Mouse (Mus musculus) hindlimb bud, embryonic 11.5 days (tissue): ENCODE measurements at regions not wholly inside any gene's neighbourhood (a gene's known extent, or its start where the extent isn't known, plus 50 kb on each side); places are given as distances from the start of the nearest gene placed in this dataset.

Experiments
- DNase-seq: peaks from one replicate; pipeline ENCODE4 v3.0.0-alpha.2; 2012; ENCODE audit warnings: low read depth, low spot score; ENCODE audit errors: extremely low spot score

GRCm38 (mm10) chr1:194878440-194878839, 60.2 kb upstream of the Cd34 start:
- no peak for DNase-seq

GRCm38 (mm10) chr1:194879324-194880233, 59.0 kb upstream of the Cd34 start:
- DNase-seq, result peak; percentile 86

GRCm38 (mm10) chr1:194881556-194882223, 56.9 kb upstream of the Cd34 start:
- no peak for DNase-seq

GRCm38 (mm10) chr1:194885071-194885686, 53.4 kb upstream of the Cd34 start:
- DNase-seq, result no peak

- no peak for DNase-seq
Measured at GRCm38 (mm10) chr1:194885687-194886077, 52.9 kb upstream of the Cd34 start.
